8 mouse cellular contexts compared by ENCODE assay signal in genomic region chr11:58978027-58978705, GRCm38 (mm10). TPM values are rescaled to one million over a fixed set of nuclear protein-coding genes. Genes with fewer than 3 reads are reported as not detected.
DNase-seq lines count a peak whose midpoint lies in the region; ATAC-seq and TF ChIP-seq lines count a peak whose summit lies in the region.

Gene Trim11 (plus strand): TSS chr11:58978093.

- H3K79me2 ChIP-seq in C2C12 (ENCODE audit: control insufficient read depth, insufficient read depth): peaks cover 88% of the 10 kb centered on the region

- no peak for DNase-seq in adrenal gland, adult 8-10 months
- no peak for DNase-seq in liver, embryonic 13.5 days
- peak; percentile 60 to 65 for DNase-seq in natural killer cell, adult 2 months (ENCODE audit: low spot score in 2 of 2)
- DNase-seq in stomach, postnatal 0 days (ENCODE audit: low spot score): peak; percentile 64

- H3K9me3 ChIP-seq in embryonic facial prominence, embryonic 13.5 days: no peaks in the 10 kb centered on the region
- no peaks in the 10 kb centered on the region for H3K9me3 ChIP-seq in heart, embryonic 12.5 days (replicated peaks)
- no peaks in the 10 kb centered on the region for H3K9me3 ChIP-seq in kidney, embryonic 15.5 days (replicated peaks)
- H3K9me3 ChIP-seq in liver, embryonic 13.5 days (replicated peaks): no peaks in the 10 kb centered on the region
- no peaks in the 10 kb centered on the region for H3K9me3 ChIP-seq in stomach, postnatal 0 days (ENCODE audit: control insufficient read depth, low read length)

- peak within 1 kb of the TSS; percentile 99 for H3K4me2 ChIP-seq in embryonic facial prominence, embryonic 13.5 days
- peak within 1 kb of the TSS; percentile 94 for H3K4me2 ChIP-seq in heart, embryonic 12.5 days
- peak within 1 kb of the TSS; percentile 85 for H3K4me2 ChIP-seq in kidney, embryonic 15.5 days
- H3K4me2 ChIP-seq in liver, embryonic 13.5 days: peak within 1 kb of the TSS; percentile 88
- peak within 1 kb of the TSS; percentile 96 for H3K4me2 ChIP-seq in stomach, postnatal 0 days (replicated peaks; ENCODE audit: low read depth)

- H3K79me3 ChIP-seq in C2C12 (ENCODE audit: low read depth): peaks cover 49% of the 10 kb centered on the region

- TF ChIP-seq CTCF in C2C12 (IDR thresholded peaks at IDR 0.05; ENCODE audit: control insufficient read depth, insufficient read depth, insufficient read length): no peak
- TF ChIP-seq CTCF in stomach, postnatal 0 days (IDR thresholded peaks at IDR 0.05; ENCODE audit: low read depth): no peak

- peak within 1 kb of the TSS; percentile 97 for H3K9ac ChIP-seq in embryonic facial prominence, embryonic 13.5 days
- H3K9ac ChIP-seq in heart, embryonic 12.5 days: peak within 1 kb of the TSS; percentile 89
- peak within 1 kb of the TSS; percentile 90 for H3K9ac ChIP-seq in kidney, embryonic 15.5 days
- peak within 1 kb of the TSS; percentile 95 for H3K9ac ChIP-seq in liver, embryonic 13.5 days
- H3K9ac ChIP-seq in stomach, postnatal 0 days (ENCODE audit: low read length): peak within 1 kb of the TSS; percentile 92

- H3ac ChIP-seq in C2C12 (ENCODE audit: control insufficient read depth, insufficient read length, low read depth): peak within 1 kb of the TSS; percentile 94

- H3K4me1 ChIP-seq in embryonic facial prominence, embryonic 13.5 days: peaks cover 32% of the 10 kb centered on the region
- peaks cover 51% of the 10 kb centered on the region for H3K4me1 ChIP-seq in heart, embryonic 12.5 days (replicated peaks)
- H3K4me1 ChIP-seq in kidney, embryonic 15.5 days: peaks cover 50% of the 10 kb centered on the region
- H3K4me1 ChIP-seq in liver, embryonic 13.5 days (replicated peaks): peaks cover 68% of the 10 kb centered on the region
- H3K4me1 ChIP-seq in stomach, postnatal 0 days (replicated peaks; ENCODE audit: control insufficient read depth, insufficient read depth): peaks cover 5% of the 10 kb centered on the region

- no peak for TF ChIP-seq EP300 in stomach, postnatal 0 days (optimal IDR thresholded peaks at IDR 0.05)

- peak within 1 kb of the TSS; percentile 73 for H3K27ac ChIP-seq in embryonic facial prominence, embryonic 13.5 days
- H3K27ac ChIP-seq in heart, embryonic 12.5 days (ENCODE audit: poor library complexity, severe bottlenecking): peak within 1 kb of the TSS; percentile 84
- peak within 1 kb of the TSS; percentile 92 for H3K27ac ChIP-seq in kidney, embryonic 15.5 days
- peak within 1 kb of the TSS; percentile 87 for H3K27ac ChIP-seq in liver, embryonic 13.5 days
- H3K27ac ChIP-seq in stomach, postnatal 0 days (replicated peaks): peak within 1 kb of the TSS; percentile 85

- ATAC-seq in embryonic facial prominence, embryonic 13.5 days (ENCODE audit: insufficient number of reproducible peaks, insufficient read depth, low FRiP score, low TSS enrichment, low read depth): peak; percentile 43
- peak; percentile 73 for ATAC-seq in heart, embryonic 12.5 days (ENCODE audit: insufficient number of reproducible peaks, low FRiP score)
- peak; percentile 69 for ATAC-seq in kidney, embryonic 15.5 days (replicated peaks; ENCODE audit: low FRiP score)
- peak; percentile 64 for ATAC-seq in liver, embryonic 13.5 days (ENCODE audit: low read depth)
- peak; percentile 49; the same call in 1 of the 2 replicates for ATAC-seq in stomach, postnatal 0 days (ENCODE audit: low FRiP score, low TSS enrichment)

- under 1% methylated on average over 64 of the region's 64 CpGs for WGBS in embryonic facial prominence, embryonic 13.5 days
- 0% methylated on average over 64 of the region's 64 CpGs for WGBS in heart, embryonic 12.5 days
- WGBS in kidney, embryonic 15.5 days: under 1% methylated on average over 64 of the region's 64 CpGs
- WGBS in liver, embryonic 13.5 days (ENCODE audit: insufficient replicate concordance): under 1% methylated on average over 64 of the region's 64 CpGs
- under 1% methylated on average over 64 of the region's 64 CpGs for WGBS in stomach, postnatal 0 days

- peak within 1 kb of the TSS; percentile 57 for H3K4me3 ChIP-seq in C2C12 (ENCODE audit: insufficient read depth, poor library complexity, severe bottlenecking)
- H3K4me3 ChIP-seq in embryonic facial prominence, embryonic 13.5 days: peak within 1 kb of the TSS; percentile 99
- H3K4me3 ChIP-seq in heart, embryonic 12.5 days: peak within 1 kb of the TSS; percentile 90
- H3K4me3 ChIP-seq in kidney, embryonic 15.5 days (replicated peaks): peak within 1 kb of the TSS; percentile 98
- H3K4me3 ChIP-seq in liver, embryonic 13.5 days (replicated peaks): peak within 1 kb of the TSS; percentile 95
- peak within 1 kb of the TSS; percentile 98 for H3K4me3 ChIP-seq in stomach, postnatal 0 days (ENCODE audit: low read depth, low read length)

- H3K36me3 ChIP-seq in C2C12 (ENCODE audit: control insufficient read depth, insufficient read depth): peaks cover 12% of the 10 kb centered on the region
- H3K36me3 ChIP-seq in embryonic facial prominence, embryonic 13.5 days: peaks cover 27% of the 10 kb centered on the region
- peaks cover 26% of the 10 kb centered on the region for H3K36me3 ChIP-seq in heart, embryonic 12.5 days
- H3K36me3 ChIP-seq in kidney, embryonic 15.5 days: peaks cover 19% of the 10 kb centered on the region
- H3K36me3 ChIP-seq in liver, embryonic 13.5 days: peaks cover 24% of the 10 kb centered on the region
- no peaks in the 10 kb centered on the region; the same call in 1 of the 2 replicates for H3K36me3 ChIP-seq in stomach, postnatal 0 days (ENCODE audit: control insufficient read depth, insufficient read depth, low read length)

- no peaks in the 10 kb centered on the region for H3K27me3 ChIP-seq in C2C12 (ENCODE audit: control insufficient read depth, insufficient read depth, insufficient read length)
- no peaks in the 10 kb centered on the region for H3K27me3 ChIP-seq in embryonic facial prominence, embryonic 13.5 days
- no peaks in the 10 kb centered on the region for H3K27me3 ChIP-seq in heart, embryonic 12.5 days (replicated peaks)
- H3K27me3 ChIP-seq in kidney, embryonic 15.5 days: no peaks in the 10 kb centered on the region
- H3K27me3 ChIP-seq in liver, embryonic 13.5 days: no peaks in the 10 kb centered on the region
- no peaks in the 10 kb centered on the region for H3K27me3 ChIP-seq in stomach, postnatal 0 days (ENCODE audit: control insufficient read depth, insufficient read depth, low read length)

TF ChIP-seq in C2C12, 6 proteins besides CTCF, POLR2A, EP300 and RAD21:
- TF ChIP-seq FOSL1 (IDR thresholded peaks at IDR 0.05; ENCODE audit: insufficient read depth, low read length, poor library complexity, severe bottlenecking) (no peak), CEBPB (IDR thresholded peaks at IDR 0.05; ENCODE audit: low read depth) (no peak), MYOD1 (IDR thresholded peaks at IDR 0.05; ENCODE audit: control insufficient read depth, insufficient read length, low read depth) (no peak), MYOG (IDR thresholded peaks at IDR 0.05; ENCODE audit: control insufficient read depth, extremely low read depth, insufficient read length) (no peak), USF1 (IDR thresholded peaks at IDR 0.05; ENCODE audit: low read depth) (no peak), MAX (IDR thresholded peaks at IDR 0.05) (no peak)

RNA-seq across cellular contexts. Expression of gene Trim11, which starts in this region (rescaled TPM):
- polyA plus RNA-seq in C2C12 (2012; fragmentation: generic; extraction: Trizol): 15.1 TPM
- total RNA-seq in adrenal gland, adult 8-10 months (2022): 10 to 100 TPM; 23.2 to 38.7 (median 31.3) TPM
- polyA plus RNA-seq in embryonic facial prominence, embryonic 13.5 days (2015; fragmentation: Nextera tagmentation; extraction: Ambion mirVana): 21.7 and 23.5 TPM in 2 replicates
- 27.6 and 30.8 TPM in 2 replicates for polyA plus RNA-seq in heart, embryonic 12.5 days (2016; fragmentation: Nextera tagmentation; extraction: Ambion mirVana)
- polyA plus RNA-seq in kidney, embryonic 15.5 days (2015; fragmentation: Nextera tagmentation; extraction: Ambion mirVana): 20.0 and 20.6 TPM in 2 replicates
- polyA plus RNA-seq in liver, embryonic 13.5 days (2015; fragmentation: Nextera tagmentation; extraction: Ambion mirVana): 8.9 and 9.2 TPM in 2 replicates
- 9.9 and 11.0 TPM in 2 replicates for polyA plus RNA-seq in stomach, postnatal 0 days (2015; fragmentation: Nextera tagmentation; extraction: Ambion mirVana)

Comparison
In these comparisons a context has a peak if more than half of its experiments do, and no peak if none do; other contexts are left out.
1. DNase-seq: peak in natural killer cell, adult 2 months (2 of 2) and stomach, postnatal 0 days (single experiment); none in adrenal gland, adult 8-10 months (single experiment) and liver, embryonic 13.5 days (single experiment).
2. Peak in every context shown above with its lines, with median percentiles within 50 percentile points of each other: H3K4me3 ChIP-seq, ATAC-seq, H3K27ac ChIP-seq, H3K4me2 ChIP-seq and H3K9ac ChIP-seq.